Mouse (Mus musculus): ENCODE measurements around the gene Acsm5. TPM values are rescaled to one million over a fixed set of nuclear protein-coding genes. Genes with fewer than 3 reads are reported as not detected.
"Not testable (repeated sequence)": the region's sequence is repeated elsewhere in the genome, so short reads cannot be mapped to it uniquely, and the experiment has no call there.

Gene Acsm5
- total RNA-seq, 2 experiments from 2014 or later, result 8.8 to 17.7 TPM

- no peak for DNase-seq
- intact Hi-C loops (cut with DNase I), result no loop called here
Observed at GRCm38 (mm10) chr7:119542445-119542844, 23.2 kb downstream of the Acsm5 start.

- intact Hi-C loops (cut with DNase I), result no loop called here
- DNase-seq, result no peak
Observed at GRCm38 (mm10) chr7:119545572-119545971, 26.3 kb downstream of the Acsm5 start.

GRCm38 (mm10) chr7:119550471-119551222, 31.4 kb downstream of the Acsm5 start:
- intact Hi-C loops (cut with DNase I), result no loop called here

GRCm38 (mm10) chr7:119554040-119554439, 34.8 kb downstream of the Acsm5 start, which contains the start of gene Acsm2:
Gene Acsm2, plus strand, starts transcription at chr7:119554340.
- no peak for DNase-seq
- intact Hi-C loops (cut with DNase I), result no loop called here

More at GRCm38 (mm10) chr7:119550471-119551222, 31.4 kb downstream of the Acsm5 start:
- no peak for DNase-seq

GRCm38 (mm10) chr7:119559789-119560451, 40.7 kb downstream of the Acsm5 start:
- DNase-seq, result no peak
- intact Hi-C loops (cut with DNase I), result no loop called here

GRCm38 (mm10) chr7:119560452-119560835, 41.2 kb downstream of the Acsm5 start:
- intact Hi-C loops (cut with DNase I), result no loop called here
- no peak for DNase-seq

GRCm38 (mm10) chr7:119561441-119561840, 42.2 kb downstream of the Acsm5 start:
- no peak for DNase-seq
- intact Hi-C loops (cut with DNase I), result no loop called here

- DNase-seq; intact Hi-C loops (cut with DNase I): not testable (repeated sequence)
Observed at GRCm38 (mm10) chr7:119562476-119562875, 43.2 kb downstream of the Acsm5 start.

- intact Hi-C loops (cut with DNase I), result no loop called here
- DNase-seq, result no peak
Observed at GRCm38 (mm10) chr7:119594530-119595107, 75.4 kb downstream of the Acsm5 start.

Other genes starting within 250 kb of the Acsm5 start
- not detected for gene Gp2, start 60.2 kb upstream of the Acsm5 start, total RNA-seq (2021)
- not detected for gene Umod, start 40.2 kb upstream of the Acsm5 start, total RNA-seq (2021)
- gene Pdilt, start 4.0 kb downstream of the Acsm5 start, total RNA-seq (2021), result not detected
- gene Acsm2, start 34.9 kb downstream of the Acsm5 start, total RNA-seq (2021), result not detected
- gene Acsm1, start 87.6 kb downstream of the Acsm5 start, total RNA-seq (2021), result not detected
- not detected for gene Acsm4, start 170.6 kb downstream of the Acsm5 start, total RNA-seq (2021)
- gene Thumpd1, start 201.3 kb downstream of the Acsm5 start, total RNA-seq (2021), result 10 to 100 TPM; 14.8 to 17.6 TPM
- gene Acsm3, start 241.5 kb downstream of the Acsm5 start, total RNA-seq (2021), result under 1 TPM; 0.38 to 0.83 TPM